ENCODE assay signal across 8 mouse cellular contexts in genomic region chr5:93092857-93093622, GRCm38 (mm10). TPM values are rescaled to one million over a fixed set of nuclear protein-coding genes. Genes with fewer than 3 reads are reported as not detected.
DNase-seq lines count a peak whose midpoint lies in the region; ATAC-seq and TF ChIP-seq lines count a peak whose summit lies in the region.

TSS of gene Sept11 (plus strand) at chr5:93093437.

- H3K27ac ChIP-seq in cortical plate, adult 2 months (ENCODE audit: insufficient read depth, low read length), result peak within 1 kb of the TSS; percentile 99

- ATAC-seq in activated CD4-positive, CD25-positive, alpha-beta regulatory T cell, adult 4 months, result peak; percentile 85
- peak; percentile 75 for ATAC-seq in megakaryocyte progenitor cell, adult 5-6 weeks (replicated peaks; ENCODE audit: poor library complexity)

- TF ChIP-seq POLR2A in cortical plate, adult 2 months (IDR thresholded peaks at IDR 0.05; ENCODE audit: extremely low read depth, insufficient read depth, low read length), result peak; percentile 60; the same call in 1 of the 2 replicates

- H3K4me3 ChIP-seq in cortical plate, adult 2 months (ENCODE audit: insufficient read depth, low read length), result peak within 1 kb of the TSS; percentile 81

- no peak for TF ChIP-seq CTCF in cortical plate, adult 2 months (IDR thresholded peaks at IDR 0.05; ENCODE audit: extremely low read depth, insufficient read depth, low read length)

- peaks cover 4% of the 10 kb centered on the region for H3K4me1 ChIP-seq in cortical plate, adult 2 months (ENCODE audit: control insufficient read depth, insufficient read depth, low read length)

- peak; percentile 96 for DNase-seq in gastrocnemius, postnatal 10 days
- DNase-seq in induced T-regulatory cell, adult 2 months (ENCODE audit: low read depth), result peak; percentile 94
- peak; percentile 85 to 95 for DNase-seq in left cerebral cortex, adult 9 months (ENCODE audit: low spot score in 2 of 2)
- peak; percentile 93 for DNase-seq in right cerebral cortex, postnatal 14 days
- DNase-seq in urinary bladder, postnatal 36 days (ENCODE audit: low spot score in 2 of 2), result peak; percentile 89 to 92

RNA-seq across cellular contexts. Expression of gene Sept11, which starts in this region (rescaled TPM):
- 10 to 100 TPM; 29.6 to 33.6 TPM for polyA plus RNA-seq in activated CD4-positive, CD25-positive, alpha-beta regulatory T cell, adult 4 months (2017; shearing (Covaris generic))
- polyA plus RNA-seq in cortical plate, adult 2 months (2012; rRNA removed), result 137 and 146 TPM in 2 replicates
- total RNA-seq in gastrocnemius, postnatal 10 days (2021), result 100 to 1,000 TPM; 161 to 185 TPM
- total RNA-seq in megakaryocyte progenitor cell, adult 5-6 weeks (2015), result 63.7 and 70.3 TPM in 2 replicates
- 63.4 and 69.0 TPM in 2 replicates for total RNA-seq in megakaryocyte progenitor cell, adult 5-6 weeks (2017)

Comparison
In these comparisons a context has a peak if more than half of its experiments do, and no peak if none do; other contexts are left out.
1. Peak in every context shown above with its lines: DNase-seq, ATAC-seq, H3K4me3 ChIP-seq and H3K27ac ChIP-seq.